Mouse (Mus musculus) MEL (cell line): ENCODE measurements around the gene Klk15. TPM values are rescaled to one million over a fixed set of nuclear protein-coding genes. Genes with fewer than 3 reads are reported as not detected.

Experiments used
- DNase-seq: peaks from one replicate; pipeline ENCODE4 v3.0.0; 2011; ENCODE audit warnings: low read depth, low spot score
- H3K27ac ChIP-seq: 2 replicates; pipeline ENCODE4 v1.5.1; 2012; ENCODE audit warnings: low read depth, mild to moderate bottlenecking, control low read depth, low read length, moderate library complexity; ENCODE audit not compliant: control insufficient read depth
- H3K27me3 ChIP-seq, 2 experiments: fragments of 150-350 bp in 1 of 2; sonication (generic) in 1 of 2; 2 replicates each; pipeline ENCODE4 v1.6.1; 2012; ENCODE audit warnings: low read length in 2 of 2, mild to moderate bottlenecking in 2 of 2, improper control_type of control experiment in 1 of 2, moderate library complexity in 1 of 2; ENCODE audit not compliant: insufficient read depth in 2 of 2, control insufficient read depth in 1 of 2
- H3K36me3 ChIP-seq, 2 experiments: 2 replicates each; pipeline ENCODE4 v1.6.1; 2012 to 2014; ENCODE audit warnings: low read length in 2 of 2, improper control_type of control experiment in 1 of 2, inconsistent platforms in 1 of 2, mild to moderate bottlenecking in 1 of 2; ENCODE audit not compliant: insufficient read depth in 2 of 2, control insufficient read depth in 1 of 2
- H3K4me1 ChIP-seq, 2 experiments: fragments of 150-350 bp in 1 of 2; sonication (generic) in 1 of 2; 2 replicates each; pipeline ENCODE4 v1.6.1; 2012; ENCODE audit warnings: low read length in 2 of 2, improper control_type of control experiment in 1 of 2, mild to moderate bottlenecking in 1 of 2; ENCODE audit not compliant: insufficient read depth in 2 of 2, control insufficient read depth in 1 of 2
- H3K4me3 ChIP-seq, 2 experiments: fragments of 150-350 bp in 1 of 2; sonication (generic) in 1 of 2; 2 replicates each; pipeline ENCODE4 v1.5.1; 2012; ENCODE audit warnings: low read depth in 2 of 2, low read length in 2 of 2, mild to moderate bottlenecking in 2 of 2, moderate library complexity in 2 of 2, control low read depth in 1 of 2, improper control_type of control experiment in 1 of 2; ENCODE audit not compliant: control insufficient read depth in 1 of 2, insufficient read depth in 1 of 2
- H3K79me2 ChIP-seq: 2 replicates; pipeline ENCODE4 v1.6.1; 2012; ENCODE audit warnings: mild to moderate bottlenecking, low read length, moderate library complexity; ENCODE audit not compliant: control insufficient read depth, poor library complexity, insufficient read depth
- H3K9ac ChIP-seq: 2 replicates; pipeline ENCODE4 v1.6.1; 2012; ENCODE audit warnings: low read depth, mild to moderate bottlenecking, control low read depth, low read length, moderate library complexity; ENCODE audit not compliant: control insufficient read depth, poor library complexity, severe bottlenecking
- H3K9me3 ChIP-seq: fragments of 150-350 bp; sonication (generic); replicated peaks from 2 replicates; pipeline ENCODE4 v1.6.1; 2012; ENCODE audit warnings: mild to moderate bottlenecking, low read length, improper control_type of control experiment, moderate library complexity; ENCODE audit not compliant: insufficient read depth
- BHLHE40 ChIP-seq: IDR thresholded peaks from 2 replicates; pipeline ENCODE4 v1.6.1; 2012; ENCODE audit warnings: low read depth, mild to moderate bottlenecking, inconsistent platforms, low read length, improper control_type of control experiment, borderline replicate concordance
- CHD2 ChIP-seq: IDR thresholded peaks from 2 replicates; pipeline ENCODE4 v1.6.1; 2011; ENCODE audit warnings: low read length, improper control_type of control experiment
- E2F4 ChIP-seq: IDR thresholded peaks from 2 replicates; pipeline ENCODE4 v1.6.1; 2011; ENCODE audit warnings: low read depth, low read length, improper control_type of control experiment, borderline replicate concordance
- ELF1 ChIP-seq: IDR thresholded peaks from 2 replicates; pipeline ENCODE4 v1.6.1; 2014; ENCODE audit warnings: low read depth, mild to moderate bottlenecking, inconsistent platforms, low read length, improper control_type of control experiment, moderate library complexity
- ETS1 ChIP-seq: IDR thresholded peaks from 2 replicates; pipeline ENCODE4 v1.6.1; 2012; ENCODE audit warnings: low read depth, mild to moderate bottlenecking, inconsistent platforms, low read length, improper control_type of control experiment, moderate library complexity
- GABPA ChIP-seq: IDR thresholded peaks from 2 replicates; pipeline ENCODE4 v1.6.1; 2012; ENCODE audit warnings: low read depth, mild to moderate bottlenecking, inconsistent platforms, low read length, improper control_type of control experiment, moderate library complexity
- HCFC1 ChIP-seq: IDR thresholded peaks from 2 replicates; pipeline ENCODE4 v1.6.1; 2012; ENCODE audit warnings: low read depth, mild to moderate bottlenecking, inconsistent platforms, low read length, improper control_type of control experiment, moderate library complexity
- JUND ChIP-seq: IDR thresholded peaks from 2 replicates; pipeline ENCODE4 v1.6.1; 2011; ENCODE audit warnings: low read depth, mild to moderate bottlenecking, improper control_type of control experiment, low read length
- MAFK ChIP-seq: IDR thresholded peaks from 2 replicates; pipeline ENCODE4 v1.6.1; 2011; ENCODE audit warnings: low read depth, mild to moderate bottlenecking, low read length, improper control_type of control experiment, borderline replicate concordance
- MAZ ChIP-seq: IDR thresholded peaks from 2 replicates; pipeline ENCODE4 v1.6.1; 2012; ENCODE audit warnings: low read depth, mild to moderate bottlenecking, inconsistent platforms, low read length, improper control_type of control experiment
- MEF2A ChIP-seq: IDR thresholded peaks from 2 replicates; pipeline ENCODE4 v1.6.1; 2014; ENCODE audit warnings: low read depth, mild to moderate bottlenecking, inconsistent platforms, low read length, improper control_type of control experiment; ENCODE audit not compliant: poor library complexity, insufficient replicate concordance, severe bottlenecking; ENCODE audit errors: extremely low read depth
- MYB ChIP-seq: IDR thresholded peaks from 2 replicates; pipeline ENCODE4 v1.6.1; 2011; ENCODE audit warnings: mild to moderate bottlenecking, low read depth, low read length, improper control_type of control experiment
- POLR2A ChIP-seq, 2 experiments: IDR thresholded peaks; 2 replicates each; pipeline ENCODE4 v1.6.1; 2011 to 2012; ENCODE audit warnings: low read length in 2 of 2, mild to moderate bottlenecking in 2 of 2, control low read depth in 1 of 2, improper control_type of control experiment in 1 of 2, low read depth in 1 of 2, moderate library complexity in 1 of 2; ENCODE audit not compliant: control insufficient read depth in 1 of 2, insufficient read depth in 1 of 2, poor library complexity in 1 of 2
- POLR2AphosphoS2 ChIP-seq: IDR thresholded peaks from 2 replicates; pipeline ENCODE4 v1.6.1; 2011; ENCODE audit warnings: low read length, improper control_type of control experiment
- RAD21 ChIP-seq: IDR thresholded peaks from 2 replicates; pipeline ENCODE4 v1.6.1; 2011; ENCODE audit warnings: mild to moderate bottlenecking, low read depth, low read length, improper control_type of control experiment
- RCOR1 ChIP-seq: IDR thresholded peaks from 2 replicates; pipeline ENCODE4 v1.6.1; 2012; ENCODE audit warnings: low read depth, mild to moderate bottlenecking, inconsistent platforms, low read length, improper control_type of control experiment
- SIN3A ChIP-seq: IDR thresholded peaks from 2 replicates; pipeline ENCODE4 v1.6.1; 2012; ENCODE audit warnings: low read length, improper control_type of control experiment, inconsistent platforms
- TAL1 ChIP-seq: IDR thresholded peaks from 2 replicates; pipeline ENCODE4 v1.6.1; 2012; ENCODE audit warnings: mild to moderate bottlenecking, inconsistent platforms, low read length, moderate library complexity, mixed read lengths
- UBTF ChIP-seq: IDR thresholded peaks from 2 replicates; pipeline ENCODE4 v1.6.1; 2012; ENCODE audit warnings: low read depth, mild to moderate bottlenecking, inconsistent platforms, low read length, improper control_type of control experiment, moderate library complexity, borderline replicate concordance; ENCODE audit not compliant: insufficient read depth
- USF1 ChIP-seq: IDR thresholded peaks from 2 replicates; pipeline ENCODE4 v1.6.1; 2014; ENCODE audit warnings: low read depth, mild to moderate bottlenecking, inconsistent platforms, low read length, improper control_type of control experiment, moderate library complexity
- USF2 ChIP-seq, 2 experiments: IDR thresholded peaks; 2 replicates each; pipeline ENCODE4 v1.6.1; 2011 to 2012; ENCODE audit warnings: improper control_type of control experiment in 2 of 2, low read length in 2 of 2, borderline replicate concordance in 1 of 2, inconsistent platforms in 1 of 2, low read depth in 1 of 2, mild to moderate bottlenecking in 1 of 2; ENCODE audit not compliant: insufficient read depth in 1 of 2
- ZC3H11A ChIP-seq: IDR thresholded peaks from 2 replicates; pipeline ENCODE4 v1.6.1; 2012; ENCODE audit warnings: low read depth, mild to moderate bottlenecking, inconsistent platforms, low read length, improper control_type of control experiment
- ZKSCAN1 ChIP-seq: IDR thresholded peaks from 2 replicates; pipeline ENCODE4 v1.6.1; 2012; ENCODE audit warnings: low read depth, mild to moderate bottlenecking, inconsistent platforms, low read length, improper control_type of control experiment, moderate library complexity
- ZMIZ1 ChIP-seq: IDR thresholded peaks from 2 replicates; pipeline ENCODE4 v1.6.1; 2012; ENCODE audit warnings: low read depth, mild to moderate bottlenecking, inconsistent platforms, low read length, improper control_type of control experiment, moderate library complexity
- polyA plus RNA-seq, 2 experiments: library from polyadenylated mRNA; stranded (reverse) in 1 of 2; unstranded in 1 of 2; fragments of >175 nt in 1 of 2; fragments of >200 nt in 1 of 2; gene quantifications; 2 replicates each; pipeline versions ENCODE4 v1.2.1 to v1.2.4; 2012; ENCODE audit warnings: low replicate concordance in 2 of 2, low read depth in 1 of 2; ENCODE audit not compliant: insufficient read length in 2 of 2, insufficient read depth in 1 of 2, missing spikeins in 1 of 2
- total RNA-seq: library from RNA; depleted of rRNA; stranded (reverse); fragments of 300-350 nt; gene quantifications from 2 replicates; pipeline ENCODE4 v1.2.3, GENCODE M21; 2012

Gene Klk15
- total and polyA plus RNA-seq, 3 experiments, result not detected

DNA sequence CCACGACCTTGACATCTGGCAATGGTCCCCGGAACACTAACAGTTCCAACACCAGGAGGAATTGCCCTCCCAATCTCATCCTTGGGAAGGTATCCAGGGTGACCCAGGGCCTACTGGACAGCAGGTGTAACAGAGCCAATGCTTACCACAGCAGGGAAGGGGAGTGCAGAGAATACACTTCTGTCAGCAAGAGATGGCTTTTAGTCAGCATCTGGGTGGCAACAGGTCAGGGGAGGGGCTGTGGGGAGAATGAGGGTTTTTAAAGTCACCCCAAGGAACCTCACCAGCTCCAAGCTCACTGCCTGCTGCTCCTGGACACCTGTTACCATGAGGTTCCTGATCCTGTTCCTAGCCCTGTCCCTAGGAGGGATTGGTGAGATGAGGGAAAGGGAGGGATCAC lies 16.8 kb downstream of the Klk15 start, which contains the start of gene Klk1b8:
Gene Klk1b8 (plus strand): TSS at position 301 of the 400 bp plus-strand sequence.
- no peak for DNase-seq
- H3K27me3 ChIP-seq, result no peaks in the 10 kb centered on the region
- no peaks in the 10 kb centered on the region for H3K79me2 ChIP-seq
- no peak within 1 kb of the TSS for H3K9ac ChIP-seq
- no peak within 1 kb of the TSS for H3K27ac ChIP-seq
- H3K4me1 ChIP-seq, result no peaks in the 10 kb centered on the region
- TF ChIP-seq ELF1, result no peak
- no peak for TF ChIP-seq POLR2AphosphoS2
- no peak for TF ChIP-seq BHLHE40
- TF ChIP-seq ZKSCAN1, result no peak
- no peak for TF ChIP-seq GABPA
- TF ChIP-seq USF2 (IDR thresholded peaks at IDR 0.05; ENCODE audit: borderline replicate concordance in 1 of 2, insufficient read depth in 1 of 2, low read depth in 1 of 2, low read length in 2 of 2), result no peak
- no peak for TF ChIP-seq USF1
- no peak for TF ChIP-seq ZMIZ1
- no peak for TF ChIP-seq MAZ
- TF ChIP-seq CHD2, result no peak
- TF ChIP-seq E2F4, result no peak
- no peak for TF ChIP-seq MEF2A
- no peak for TF ChIP-seq TAL1
- no peak for TF ChIP-seq POLR2A (IDR thresholded peaks at IDR 0.05; ENCODE audit: control insufficient read depth in 1 of 2, insufficient read depth in 1 of 2, low read depth in 1 of 2, low read length in 2 of 2, poor library complexity in 1 of 2)
- TF ChIP-seq UBTF, result no peak
- no peak for TF ChIP-seq ZC3H11A
- TF ChIP-seq SIN3A, result no peak
- no peak for TF ChIP-seq MYB
- H3K4me3 ChIP-seq, result no peak within 1 kb of the TSS
- H3K36me3 ChIP-seq, result no peaks in the 10 kb centered on the region
- no peaks in the 10 kb centered on the region for H3K9me3 ChIP-seq

DNA sequence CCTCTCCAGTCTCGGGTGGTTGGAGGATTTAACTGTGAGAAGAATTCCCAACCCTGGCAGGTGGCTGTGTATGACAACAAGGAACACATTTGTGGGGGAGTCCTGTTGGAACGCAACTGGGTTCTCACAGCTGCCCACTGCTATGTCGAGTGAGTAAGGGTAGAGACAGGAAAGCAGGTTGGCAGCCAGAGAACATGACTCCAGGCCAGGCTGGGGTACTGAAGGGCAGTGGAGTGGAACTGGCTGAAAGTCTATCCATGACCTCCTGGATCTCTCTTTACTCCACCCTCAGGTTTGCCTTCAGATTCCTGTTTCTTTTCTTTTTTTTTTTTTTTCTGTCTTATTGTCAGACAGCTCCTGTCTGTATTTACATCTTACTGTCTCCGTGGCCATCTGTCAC lies 19.2 kb downstream of the Klk15 start:
- TF ChIP-seq ETS1, result no peak
- TF ChIP-seq ELF1, result no peak
- no peak for TF ChIP-seq MYB
- TF ChIP-seq ZKSCAN1, result no peak
- TF ChIP-seq MAZ, result no peak
- no peak for TF ChIP-seq UBTF
- no peak for TF ChIP-seq HCFC1
- TF ChIP-seq RCOR1, result no peak
- no peak for TF ChIP-seq RAD21
- no peak for TF ChIP-seq MAFK
- TF ChIP-seq JUND, result no peak
- no peak for TF ChIP-seq SIN3A
- Histone ChIP-seq H3K4me1 (no peaks in the 10 kb centered on the region), H3K4me3 (no peak overlapping the region), H3K79me2 (no peaks in the 10 kb centered on the region), H3K9me3 (no peaks in the 10 kb centered on the region), H3K9ac (no peak overlapping the region), H3K27me3 (no peaks in the 10 kb centered on the region), H3K27ac (no peak overlapping the region), H3K36me3 (no peaks in the 10 kb centered on the region)
- DNase-seq, result no peak
